Mouse (Mus musculus): ENCODE measurements at regions not wholly inside any gene's neighbourhood (a gene's known extent, or its start where the extent isn't known, plus 50 kb on each side); places are given as distances from the start of the nearest gene placed in this dataset.

GRCm38 (mm10) chr13:83450820-83451219 lies 53.0 kb upstream of the Mef2c start:
- no peak for TF ChIP-seq POLR2A (IDR thresholded peaks at IDR 0.05; ENCODE audit: insufficient read length, low read depth)
- TF ChIP-seq TCF3 (IDR thresholded peaks at IDR 0.05; ENCODE audit: insufficient read length, low read depth) = no peak
- no peak for TF ChIP-seq USF1 (IDR thresholded peaks at IDR 0.05; ENCODE audit: low read depth)
